Mouse (Mus musculus) thymus, adult 2 months (tissue): ENCODE measurements at regions not wholly inside any gene's neighbourhood (a gene's known extent, or its start where the extent isn't known, plus 50 kb on each side); places are given as distances from the start of the nearest gene placed in this dataset.

Experiments used
- CTCF ChIP-seq: fragments of 200-500 bp; IDR thresholded peaks from 2 replicates; pipeline ENCODE4 v1.5.1; 2012; ENCODE audit warnings: mild to moderate bottlenecking, control low read depth, low read length, moderate library complexity, borderline replicate concordance; ENCODE audit not compliant: control insufficient read depth, poor library complexity, insufficient read depth; ENCODE audit errors: extremely low read depth
- POLR2A ChIP-seq: fragments of 200-500 bp; IDR thresholded peaks from 2 replicates; pipeline ENCODE4 v1.6.1; 2012; ENCODE audit warnings: mild to moderate bottlenecking, low read length, control low read depth, moderate library complexity; ENCODE audit not compliant: control insufficient read depth, poor library complexity, insufficient read depth; ENCODE audit errors: extremely low read depth

GRCm38 (mm10) chr6:100165746-100166145 lies 121.5 kb downstream of the Rybp start:
- TF ChIP-seq CTCF (no peak), POLR2A (no peak)
